Mouse (Mus musculus) liver, postnatal 0 days (tissue): Measurements from ENCODE around the gene Gsk3b.

Experiments
- CTCF ChIP-seq: sonication (generic); IDR thresholded peaks from 2 replicates; pipeline ENCODE4 v1.5.1; 2016; ENCODE audit warnings: antibody characterized with exemption, low read depth
- EP300 ChIP-seq: IDR thresholded peaks from 2 replicates; pipeline ENCODE4 v1.6.1; 2016; ENCODE audit warnings: antibody characterized with exemption, low read depth, mild to moderate bottlenecking

DNA sequence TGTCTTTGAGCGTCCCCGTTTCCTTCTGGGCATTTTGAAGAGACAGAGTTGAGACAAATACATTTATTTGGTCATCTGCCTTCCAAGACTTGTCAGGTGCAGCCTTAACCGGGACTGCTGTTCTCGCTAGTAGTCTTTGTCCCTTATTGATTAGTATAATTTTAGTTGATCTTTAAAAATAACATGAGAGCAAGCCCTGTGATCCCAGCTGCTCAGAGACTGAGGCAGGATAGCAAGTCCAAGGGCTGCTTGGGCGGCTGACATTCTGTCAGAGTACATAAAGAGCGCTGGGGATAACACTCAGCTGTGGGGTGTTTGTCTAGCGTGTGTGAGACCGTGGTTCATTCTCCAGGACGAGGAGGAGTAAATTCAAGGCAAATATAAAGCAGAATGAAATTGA lies 8.7 kb downstream of the Gsk3b start:
- TF ChIP-seq CTCF: no peak
- TF ChIP-seq EP300: no peak
